In the genomic region with DNA sequence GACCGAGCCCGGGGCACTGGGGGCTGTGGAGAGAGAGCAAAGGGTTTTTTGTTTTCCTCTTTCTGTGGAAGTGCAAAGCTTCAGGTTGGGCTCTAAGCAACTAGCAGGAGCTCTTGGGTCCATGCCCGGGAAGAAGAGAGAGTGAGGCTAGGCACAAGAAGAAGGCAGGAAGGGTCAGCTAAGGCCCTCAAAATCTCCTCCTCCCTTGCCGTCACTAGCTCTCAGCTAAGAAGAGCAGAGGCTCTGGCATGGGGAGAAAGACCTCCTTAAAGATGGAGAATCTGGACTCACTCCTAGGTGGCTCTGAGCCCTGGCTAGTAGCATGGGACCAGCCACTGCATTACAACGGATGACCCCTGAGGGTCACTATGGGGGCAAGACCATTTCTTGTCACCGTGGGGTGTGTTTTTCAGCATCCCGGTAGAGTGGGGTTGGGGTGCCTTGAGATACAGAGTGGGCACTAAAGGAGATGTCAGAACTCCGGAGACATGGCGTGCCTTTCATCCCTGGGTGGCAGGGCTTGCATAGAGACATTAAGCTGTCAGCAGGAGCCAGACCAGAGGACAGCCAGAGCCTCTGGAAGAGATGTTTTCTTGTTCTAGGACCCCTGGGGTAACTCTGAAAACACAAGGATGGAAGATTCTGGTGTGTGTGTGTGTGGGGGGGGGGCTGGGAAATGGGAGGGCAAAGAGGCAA, we compare ENCODE assay signal across 8 mouse cellular contexts. TPM values are rescaled to one million over a fixed set of nuclear protein-coding genes. Genes with fewer than 3 reads are reported as not detected.
DNase-seq lines count a peak whose midpoint lies in the region; ATAC-seq and TF ChIP-seq lines count a peak whose summit lies in the region.

No protein-coding gene starts in this region.

- H3K4me3 ChIP-seq in left cerebral cortex, adult 2 months, result no peak overlapping the region
- H3K4me3 ChIP-seq in liver, postnatal 0 days (ENCODE audit: low read depth, low read length), result no peak overlapping the region

- no peak for TF ChIP-seq EP300 in liver, postnatal 0 days (IDR thresholded peaks at IDR 0.05; ENCODE audit: low read depth)

- no peak for ATAC-seq in liver, postnatal 0 days
- ATAC-seq in CD4-positive, CD25-positive, alpha-beta regulatory T cell, adult 4 months, result no peak

- H3K4me1 ChIP-seq in liver, postnatal 0 days (ENCODE audit: insufficient read depth), result peaks cover 8% of the 10 kb centered on the region; the same call in 1 of the 2 replicates

- H3K9ac ChIP-seq in liver, postnatal 0 days (replicated peaks), result no peak overlapping the region

- H3K4me2 ChIP-seq in liver, postnatal 0 days (ENCODE audit: low read depth, low read length), result no peak overlapping the region

- H3K9me3 ChIP-seq in liver, postnatal 0 days (ENCODE audit: low read length), result no peaks in the 10 kb centered on the region

- TF ChIP-seq CTCF in left cerebral cortex, adult 2 months (IDR thresholded peaks at IDR 0.05), result no peak
- no peak for TF ChIP-seq CTCF in liver, postnatal 0 days (IDR thresholded peaks at IDR 0.05; ENCODE audit: low read depth)

- no peaks in the 10 kb centered on the region for H3K36me3 ChIP-seq in liver, postnatal 0 days (replicated peaks; ENCODE audit: insufficient read depth, low read length)

- WGBS in liver, postnatal 0 days (ENCODE audit: insufficient replicate concordance), result 55% methylated on average over 9 of the region's 9 CpGs

- H3K27me3 ChIP-seq in liver, postnatal 0 days (ENCODE audit: insufficient read depth, low read length), result no peaks in the 10 kb centered on the region

- intact Hi-C loops in left cerebral cortex, adult 2 months (cut with DNase I), result loop anchor here (2.0 kb wide), 2 partner anchors 22 to 56 kb away; a partner anchor contains a TSS
- intact Hi-C loops in left cerebral cortex, postnatal 36 days (cut with DNase I), result loop anchor here (2.0 to 10.0 kb wide), 3 partner anchors 56 to 632 kb away; a partner anchor contains a TSS
- intact Hi-C loops in heart, postnatal 14 days (cut with DNase I), result loop anchor here (1.0 kb wide), 2 partner anchors 55 to 157 kb away; a partner anchor contains a TSS

- peak; percentile 52 for DNase-seq in cerebellum, adult 11-12 months
- DNase-seq in cerebellum, adult 11 months, result no peak
- DNase-seq in left cerebral cortex, adult 2 months (ENCODE audit: extremely low spot score in 1 of 2, low spot score in 2 of 2), result peak in 1 of 2 experiments; percentile 32
- no peak for DNase-seq in left cerebral cortex, postnatal 36 days (ENCODE audit: low spot score in 2 of 2)
- DNase-seq in heart, postnatal 14 days, result peak; percentile 36 to 64
- no peak for DNase-seq in liver, postnatal 0 days
- no peak for DNase-seq in thymus, postnatal 4 days

- H3K27ac ChIP-seq in left cerebral cortex, adult 2 months, result peak overlapping the region; percentile 65
- H3K27ac ChIP-seq in liver, postnatal 0 days (ENCODE audit: low read depth), result peak overlapping the region; percentile 66

RNA-seq across cellular contexts. Expression of a gene that starts 54.8 kb away (rescaled TPM):
- total RNA-seq in left cerebral cortex, adult 2 months (2021), result 10 to 100 TPM; 25.6 to 28.8 TPM
- 10 to 100 TPM; 21.9 to 29.8 TPM for total RNA-seq in left cerebral cortex, postnatal 36 days (2021)
- total RNA-seq in heart, postnatal 14 days (2021), result 10 to 100 TPM; 30.9 to 33.4 TPM
- polyA plus RNA-seq in liver, postnatal 0 days (2015; fragmentation: Nextera tagmentation; extraction: Ambion mirVana), result 12.4 and 13.7 TPM in 2 replicates
- polyA plus RNA-seq in CD4-positive, CD25-positive, alpha-beta regulatory T cell, adult 4 months (2017; shearing (Covaris generic)), result 1 to 10 TPM; 2.1 to 2.3 TPM

Comparison
In these comparisons a context has a peak if more than half of its experiments do, and no peak if none do; other contexts are left out.
1. DNase-seq: peak in cerebellum, adult 11-12 months (single experiment) and heart, postnatal 14 days (2 of 2); none in cerebellum, adult 11 months (single experiment), left cerebral cortex, postnatal 36 days (0 of 2), liver, postnatal 0 days (single experiment) and thymus, postnatal 4 days (single experiment).